Mouse (Mus musculus) adipocyte (in vitro differentiated cells): ENCODE data around the gene Pla2g16.

Experiments
- DNase-seq: peaks from one replicate; pipeline ENCODE4 v3.0.0-alpha.2; 2016; ENCODE audit warnings: low spot score

Pla2g16 gene

GRCm38 (mm10) chr19:7613151-7613550, 55.9 kb downstream of the Pla2g16 start:
- no peak for DNase-seq

- DNase-seq, result peak; percentile 87
Observed at GRCm38 (mm10) chr19:7616231-7616930, 59.1 kb downstream of the Pla2g16 start.

GRCm38 (mm10) chr19:7617085-7617484, 59.8 kb downstream of the Pla2g16 start:
- no peak for DNase-seq

GRCm38 (mm10) chr19:7617696-7618095, 60.4 kb downstream of the Pla2g16 start:
- DNase-seq, result peak; percentile 86

GRCm38 (mm10) chr19:7633021-7633420, 75.8 kb downstream of the Pla2g16 start:
- DNase-seq, result no peak

GRCm38 (mm10) chr19:7633786-7634185, 76.5 kb downstream of the Pla2g16 start:
- DNase-seq, result no peak
